8 mouse cellular contexts compared by ENCODE assay signal in the genomic region with DNA sequence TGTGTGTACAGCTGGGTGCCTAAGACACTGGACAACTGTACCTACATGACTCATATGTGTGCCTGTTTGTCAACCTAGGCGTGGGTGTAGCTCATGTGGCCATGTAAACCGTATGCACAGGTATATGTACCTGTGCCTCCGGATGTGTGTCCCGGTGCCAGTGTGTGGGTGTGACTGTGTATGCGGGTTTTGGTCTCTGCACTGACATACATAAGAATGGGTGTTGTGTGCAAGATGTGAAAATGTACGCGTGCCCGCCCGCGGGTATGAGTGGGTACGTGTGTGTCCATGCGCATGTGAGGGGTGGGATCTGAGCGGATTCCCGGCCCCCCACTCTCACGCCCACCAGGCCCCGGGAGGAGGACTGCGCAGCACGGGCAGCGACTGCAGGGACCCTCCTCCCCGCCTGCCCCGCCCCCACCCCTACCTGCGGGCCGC. TPM values are rescaled to one million over a fixed set of nuclear protein-coding genes. Genes with fewer than 3 reads are reported as not detected.
DNase-seq lines count a peak whose midpoint lies in the region; ATAC-seq and TF ChIP-seq lines count a peak whose summit lies in the region.

No protein-coding gene starts in this region.

- WGBS in intestine, embryonic 16.5 days = under 1% methylated on average over 19 of the region's 23 CpGs
- 3% methylated on average over 23 of the region's 23 CpGs for WGBS in olfactory bulb, adult 2 months

- H3K4me3 ChIP-seq in intestine, embryonic 16.5 days (ENCODE audit: low read length) = peak overlapping the region; percentile 71
- peak overlapping the region; percentile 49 for H3K4me3 ChIP-seq in olfactory bulb, adult 2 months (ENCODE audit: insufficient read depth, low read depth, low read length)

- DNase-seq in cerebellum, postnatal 36 days = peak; percentile 32 to 39
- no peak for DNase-seq in cerebellum, postnatal 4 days (ENCODE audit: low spot score in 2 of 2)
- peak; percentile 27 for DNase-seq in retina, embryonic 14.5 days (ENCODE audit: low spot score)
- no peak for DNase-seq in retina, postnatal 1 day
- no peak for DNase-seq in spleen, postnatal 14 days (ENCODE audit: low spot score in 2 of 2)
- no peak for DNase-seq in adrenal gland, adult 2 months

- H3K4me1 ChIP-seq in intestine, embryonic 16.5 days (ENCODE audit: control insufficient read depth, insufficient read depth, low read length) = peaks cover 66% of the 10 kb centered on the region
- H3K4me1 ChIP-seq in olfactory bulb, adult 2 months (ENCODE audit: control insufficient read depth, insufficient read depth, low read length) = peaks cover 28% of the 10 kb centered on the region

- no peak for TF ChIP-seq POLR2A in olfactory bulb, adult 2 months (IDR thresholded peaks at IDR 0.05; ENCODE audit: insufficient read depth, low read depth, low read length)

- no peaks in the 10 kb centered on the region for H3K27me3 ChIP-seq in intestine, embryonic 16.5 days (replicated peaks; ENCODE audit: control insufficient read depth, insufficient read depth, low read length)

- no peaks in the 10 kb centered on the region for H3K36me3 ChIP-seq in intestine, embryonic 16.5 days (ENCODE audit: control insufficient read depth, insufficient read depth, low read length)

- peak overlapping the region; percentile 99 for H3K4me2 ChIP-seq in intestine, embryonic 16.5 days (ENCODE audit: low read depth, low read length)

- no peaks in the 10 kb centered on the region for H3K9me3 ChIP-seq in intestine, embryonic 16.5 days (ENCODE audit: control insufficient read depth, low read length)

- H3K9ac ChIP-seq in intestine, embryonic 16.5 days (ENCODE audit: low read depth, low read length) = peak overlapping the region; percentile 80

- TF ChIP-seq CTCF in olfactory bulb, adult 2 months (IDR thresholded peaks at IDR 0.05; ENCODE audit: insufficient read depth, low read depth, low read length) = no peak

- peak overlapping the region; percentile 73 for H3K27ac ChIP-seq in intestine, embryonic 16.5 days (ENCODE audit: low read length)
- H3K27ac ChIP-seq in olfactory bulb, adult 2 months (ENCODE audit: insufficient read depth, low read depth, low read length) = no peak overlapping the region

- peak; percentile 23 for ATAC-seq in intestine, embryonic 16.5 days

RNA-seq across cellular contexts. Expression of gene C77080, which starts 22.6 kb away (rescaled TPM):
- 6.5 and 7.5 TPM in 2 replicates for polyA plus RNA-seq in intestine, embryonic 16.5 days (2015; fragmentation: Nextera tagmentation; extraction: Ambion mirVana)
- not detected in 2 replicates for polyA plus RNA-seq in olfactory bulb, adult 2 months (2012; ENCODE audit: insufficient read depth, insufficient read length, low replicate concordance, missing spikeins)
- total RNA-seq in adrenal gland, adult 2 months (2021) = 10 to 100 TPM; 15.5 to 30.5 TPM
- polyA plus RNA-seq in adrenal gland, adult 2 months (2012; rRNA removed) = 20.4 and 21.3 TPM in 2 replicates

RNA-seq across cellular contexts. Expression of gene Sync, which starts 48.8 kb away (rescaled TPM):
- polyA plus RNA-seq in intestine, embryonic 16.5 days (2015; fragmentation: Nextera tagmentation; extraction: Ambion mirVana) = 1.1 and 1.3 TPM in 2 replicates
- polyA plus RNA-seq in olfactory bulb, adult 2 months (2012; ENCODE audit: insufficient read depth, insufficient read length, low replicate concordance, missing spikeins) = not detected in 2 replicates
- total RNA-seq in adrenal gland, adult 2 months (2021) = under 1 TPM; 0.66 to 0.97 TPM
- 0.11 and 0.32 TPM in 2 replicates for polyA plus RNA-seq in adrenal gland, adult 2 months (2012; rRNA removed)

RNA-seq across cellular contexts. Expression of gene Yars, which starts 49.0 kb away (rescaled TPM):
- polyA plus RNA-seq in intestine, embryonic 16.5 days (2015; fragmentation: Nextera tagmentation; extraction: Ambion mirVana) = 104 and 107 TPM in 2 replicates
- polyA plus RNA-seq in olfactory bulb, adult 2 months (2012; ENCODE audit: insufficient read depth, insufficient read length, low replicate concordance, missing spikeins) = not detected in 2 replicates
- total RNA-seq in adrenal gland, adult 2 months (2021) = 10 to 100 TPM; 84.8 to 98.6 TPM
- polyA plus RNA-seq in adrenal gland, adult 2 months (2012; rRNA removed) = 7.2 and 11.2 TPM in 2 replicates

RNA-seq across cellular contexts. Expression of gene S100pbp, which starts 49.1 kb away (rescaled TPM):
- polyA plus RNA-seq in intestine, embryonic 16.5 days (2015; fragmentation: Nextera tagmentation; extraction: Ambion mirVana) = 10.3 and 10.9 TPM in 2 replicates
- not detected in 2 replicates for polyA plus RNA-seq in olfactory bulb, adult 2 months (2012; ENCODE audit: insufficient read depth, insufficient read length, low replicate concordance, missing spikeins)
- total RNA-seq in adrenal gland, adult 2 months (2021) = 10 to 100 TPM; 21.1 to 21.4 TPM
- polyA plus RNA-seq in adrenal gland, adult 2 months (2012; rRNA removed) = 6.4 and 7.5 TPM in 2 replicates

Comparison
In these comparisons a context has a peak if more than half of its experiments do, and no peak if none do; other contexts are left out.
1. DNase-seq: peak in cerebellum, postnatal 36 days (2 of 2) and retina, embryonic 14.5 days (single experiment); none in cerebellum, postnatal 4 days (0 of 2), retina, postnatal 1 day (single experiment), spleen, postnatal 14 days (0 of 2) and adrenal gland, adult 2 months (single experiment).